Mouse (Mus musculus): Measurements from ENCODE around the gene Mx1.
A peak's percentile ranks its signal among the peaks of the same experiment; 100 is the strongest.

Gene Mx1

DNA sequence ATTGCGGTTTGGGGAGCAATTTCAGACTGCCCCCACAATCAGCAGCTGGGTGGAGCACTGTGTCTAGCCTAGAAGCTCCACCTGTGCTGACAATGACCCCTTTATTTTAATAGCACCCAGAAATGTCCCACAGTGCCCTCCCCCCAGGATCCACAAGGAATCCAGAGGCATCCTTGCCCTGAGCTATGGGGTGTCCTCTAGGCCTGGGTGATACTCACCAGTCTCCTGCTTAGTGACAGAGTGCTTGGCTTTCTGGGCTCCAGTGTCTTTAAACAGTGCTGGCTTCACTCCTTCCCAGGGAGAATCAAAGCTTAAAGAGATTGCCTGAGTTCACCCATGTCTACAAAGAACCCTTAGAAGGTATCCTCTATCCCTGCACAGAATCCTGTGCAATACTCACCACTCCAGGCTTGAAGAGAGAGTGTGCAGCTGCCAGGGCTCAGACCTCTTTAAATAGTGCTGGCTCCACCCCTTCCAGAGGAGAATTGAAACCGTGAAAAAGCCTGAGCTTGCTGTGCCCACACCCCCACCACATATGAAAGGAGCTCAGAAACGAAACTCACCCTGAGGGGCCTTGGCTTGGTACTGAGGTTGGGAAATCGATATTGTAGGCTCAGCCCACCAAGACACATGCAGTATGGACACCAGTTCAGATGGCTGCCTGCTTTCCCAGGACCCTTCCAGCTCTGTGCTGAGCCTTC, at the start of gene Mx1:
TSS of gene Mx1 (minus strand) at position 427 of the 701 bp plus-strand sequence.
- DNase-seq, result no peak

DNA sequence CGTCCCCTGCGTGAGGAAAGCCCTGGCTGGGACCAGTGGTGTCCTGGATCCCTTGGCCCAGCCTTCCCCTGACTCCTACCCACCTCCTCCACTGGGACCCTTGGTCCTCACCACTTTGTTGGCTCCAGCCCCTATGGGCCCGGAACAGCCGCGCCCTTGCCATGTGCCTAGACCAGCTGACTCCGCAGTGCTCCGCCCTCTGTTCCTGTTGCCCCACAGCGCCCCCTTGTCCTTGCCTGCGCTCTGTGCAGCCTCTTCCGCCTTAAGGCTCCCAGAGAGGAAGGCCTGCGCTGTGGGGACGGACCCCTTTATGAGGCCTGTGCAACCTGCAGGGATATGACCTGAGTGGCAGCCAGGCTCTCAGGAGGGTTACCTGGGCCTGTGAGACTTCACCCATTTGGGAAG, 49.6 kb upstream of the Mx1 start:
- no peak for DNase-seq

DNA sequence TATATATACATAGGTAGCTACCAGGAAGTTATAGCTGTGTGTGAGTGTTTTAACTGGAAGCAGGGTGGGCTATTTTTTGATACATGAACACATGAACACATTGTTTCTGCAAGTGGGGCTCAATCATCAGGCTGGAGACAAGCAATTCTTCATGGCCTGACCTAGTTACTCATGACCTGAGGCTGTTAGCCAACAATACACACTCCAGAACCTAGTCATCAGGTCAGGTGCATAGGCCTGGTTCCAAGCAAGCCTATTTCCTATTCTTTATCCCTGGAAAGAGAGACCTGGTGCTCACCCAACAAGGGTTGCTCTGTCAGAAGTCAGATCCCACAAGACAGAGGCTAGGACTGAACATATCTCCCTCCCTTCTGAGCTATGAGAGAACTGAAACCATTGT, 48.8 kb upstream of the Mx1 start:
- DNase-seq, result no peak

DNA sequence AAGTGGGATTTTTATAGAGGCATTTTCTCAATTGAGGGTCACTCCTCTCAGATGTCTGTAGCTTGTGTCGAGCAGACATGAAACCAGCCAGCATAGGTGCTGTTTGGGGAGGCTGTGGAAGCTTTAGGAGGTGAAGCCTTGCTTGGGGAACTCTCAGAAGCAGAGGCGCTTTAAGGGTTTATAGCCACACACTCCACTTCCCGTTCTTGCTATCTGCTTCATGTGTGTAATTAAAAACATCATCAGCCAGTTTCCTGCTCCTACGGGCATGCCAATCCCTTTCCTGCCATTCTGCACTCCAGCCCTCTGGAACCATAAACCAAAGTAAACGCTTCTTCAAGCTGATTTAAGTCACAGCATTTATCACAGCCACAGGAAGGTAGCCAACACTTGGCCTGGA, 48.1 kb upstream of the Mx1 start:
- no peak for DNase-seq

DNA sequence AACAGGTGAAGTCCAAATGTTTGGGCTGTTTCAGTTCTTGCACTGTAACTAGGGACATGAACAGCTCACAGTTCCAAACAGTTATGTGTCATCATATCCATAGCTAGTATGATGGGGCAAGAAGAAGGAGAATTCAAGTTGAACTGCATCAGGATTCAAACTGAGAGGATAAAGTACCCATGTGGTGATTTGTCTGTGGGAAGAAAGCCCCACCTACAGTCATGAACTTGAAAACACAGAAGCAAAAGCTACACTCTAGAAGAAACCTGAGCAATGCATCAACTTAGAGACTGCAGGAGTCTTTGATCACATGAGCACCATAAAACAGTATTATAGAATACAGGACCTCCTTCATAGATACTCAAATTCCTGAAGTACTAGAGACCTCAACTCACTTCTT, 45.1 kb upstream of the Mx1 start:
- no peak for DNase-seq

DNA sequence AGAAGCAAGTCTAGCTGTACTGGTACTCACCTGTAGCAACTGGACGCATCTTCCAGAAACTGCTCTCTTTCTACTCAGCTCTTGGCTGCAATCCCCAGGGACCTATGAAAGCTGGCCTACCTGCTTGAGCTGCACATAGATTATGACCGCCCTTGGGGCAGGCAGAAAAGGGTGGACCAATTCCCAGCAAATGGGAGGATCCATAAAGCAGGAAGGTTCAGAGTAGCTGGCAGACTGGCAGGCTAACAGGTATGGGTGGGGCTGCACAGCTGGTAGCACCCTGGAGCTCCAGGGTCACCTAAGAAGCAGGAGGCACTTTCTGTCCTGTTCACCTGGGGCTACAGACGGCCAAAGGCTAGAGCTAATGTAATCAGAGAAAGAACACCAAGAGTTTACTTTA, 42.1 kb upstream of the Mx1 start:
- no peak for DNase-seq

DNA sequence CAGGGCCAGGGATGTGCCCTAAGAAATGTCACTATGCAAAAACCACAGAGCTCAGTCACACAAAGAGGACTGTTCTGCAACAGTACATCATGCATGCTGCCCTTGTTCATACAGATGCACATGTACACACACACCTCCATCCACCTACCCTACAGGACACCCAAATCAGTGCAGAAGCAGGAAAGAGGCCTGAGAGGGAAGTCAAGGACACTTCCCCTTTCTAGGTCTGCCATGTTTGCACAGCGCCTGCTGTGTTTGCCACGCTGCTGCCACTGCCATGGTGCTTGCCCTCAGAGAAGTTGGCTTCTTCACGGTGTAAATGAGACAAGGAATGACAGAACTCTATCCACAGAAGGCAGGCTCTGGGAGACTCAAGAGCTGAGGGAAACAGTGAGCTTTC, 41.1 kb upstream of the Mx1 start:
- no peak for DNase-seq

DNA sequence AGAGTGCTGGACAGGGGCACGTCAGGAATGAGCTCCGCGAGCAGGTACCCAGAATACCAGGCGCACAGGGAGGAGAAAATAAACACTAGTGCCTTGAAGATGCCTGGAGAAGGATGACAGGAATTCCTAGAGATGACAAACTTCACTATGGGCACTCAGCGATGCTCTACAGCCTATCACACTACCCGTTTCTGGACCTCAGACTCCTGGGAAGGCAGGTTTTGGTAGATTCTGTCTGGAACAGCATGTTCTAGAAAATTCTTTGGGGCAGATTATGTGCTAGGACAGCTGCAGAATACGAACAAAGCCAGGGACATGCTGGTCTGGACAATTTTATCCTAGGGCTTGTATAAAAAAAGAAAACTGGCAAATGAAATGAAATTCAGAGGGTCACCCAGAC, 38.2 kb upstream of the Mx1 start:
- no peak for DNase-seq

DNA sequence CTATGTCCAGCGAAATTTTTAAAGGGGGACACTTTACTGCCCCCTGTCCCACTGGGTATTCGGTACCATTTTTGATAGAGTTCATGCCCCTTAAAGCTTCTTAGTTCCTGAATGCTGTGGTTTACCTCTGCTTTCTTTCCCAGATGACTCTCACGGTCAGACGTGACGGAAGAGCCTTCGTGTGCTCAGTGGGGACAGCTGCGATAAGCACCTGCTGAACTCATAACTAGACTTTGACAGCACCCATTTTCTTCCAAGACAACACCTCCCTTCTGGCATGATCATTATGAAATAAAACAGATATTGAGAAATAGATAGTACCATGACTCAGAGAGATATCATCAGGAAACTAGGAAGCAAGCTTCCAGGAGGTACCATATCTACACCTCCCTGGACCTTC, 36.7 kb upstream of the Mx1 start:
- no peak for DNase-seq

DNA sequence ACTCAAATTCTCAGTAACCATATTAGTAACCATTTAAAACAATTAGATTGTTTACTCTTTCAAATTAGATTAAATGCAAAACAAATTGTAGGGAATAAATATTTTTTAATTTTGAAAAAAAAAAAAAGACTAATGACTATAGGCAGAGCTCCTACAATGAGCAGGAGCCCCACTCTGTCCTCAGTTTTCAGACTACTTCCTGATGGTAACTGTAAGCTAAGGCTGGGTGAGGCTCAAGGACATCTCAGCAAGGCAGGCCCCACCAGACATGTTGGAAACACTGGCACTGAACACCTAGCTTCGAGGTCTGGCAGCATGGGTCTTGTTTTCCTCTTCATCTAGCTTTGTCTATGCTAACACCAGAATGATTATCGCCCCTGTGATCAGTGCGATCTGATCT, 35.4 kb upstream of the Mx1 start:
- no peak for DNase-seq

DNA sequence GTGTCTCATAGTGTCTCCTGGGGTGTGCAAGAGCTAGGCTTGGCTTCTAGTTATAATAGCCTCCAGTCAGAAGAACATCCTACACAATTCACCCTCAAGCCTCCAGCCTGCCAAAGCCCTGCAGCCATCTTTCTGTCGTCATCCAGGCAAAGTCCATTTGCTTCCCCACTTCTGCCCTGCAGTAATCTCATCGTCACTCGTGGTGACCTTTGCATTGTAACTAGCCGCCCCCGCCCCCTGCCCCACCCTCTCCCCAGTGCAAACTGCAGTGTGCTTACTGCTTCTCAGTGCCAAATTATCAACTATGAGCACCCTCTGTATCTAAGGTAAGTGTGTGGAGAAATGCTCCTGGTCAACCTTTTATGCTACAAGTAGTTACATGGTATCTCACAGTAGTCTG, 35.0 kb upstream of the Mx1 start:
- no peak for DNase-seq

DNA sequence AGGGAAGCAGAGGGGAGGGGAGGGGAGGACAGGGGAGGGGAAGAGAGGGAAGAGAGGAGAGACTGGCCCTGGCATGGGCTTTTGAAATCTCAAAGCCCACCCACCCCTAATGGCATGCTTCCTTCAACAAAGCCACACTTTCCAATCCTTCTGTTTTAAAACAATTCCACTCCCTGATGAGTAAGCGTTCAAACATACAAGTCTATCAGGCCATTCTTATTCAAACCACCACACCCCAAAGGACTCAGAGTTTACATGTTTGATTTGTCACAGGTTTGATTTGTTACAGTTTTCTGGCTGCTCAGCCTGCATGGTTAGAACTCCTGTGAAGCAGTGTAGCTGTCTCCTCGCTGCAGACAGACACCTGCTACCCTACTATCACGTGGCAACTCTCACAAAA, 33.3 kb upstream of the Mx1 start:
- DNase-seq, result no peak

DNA sequence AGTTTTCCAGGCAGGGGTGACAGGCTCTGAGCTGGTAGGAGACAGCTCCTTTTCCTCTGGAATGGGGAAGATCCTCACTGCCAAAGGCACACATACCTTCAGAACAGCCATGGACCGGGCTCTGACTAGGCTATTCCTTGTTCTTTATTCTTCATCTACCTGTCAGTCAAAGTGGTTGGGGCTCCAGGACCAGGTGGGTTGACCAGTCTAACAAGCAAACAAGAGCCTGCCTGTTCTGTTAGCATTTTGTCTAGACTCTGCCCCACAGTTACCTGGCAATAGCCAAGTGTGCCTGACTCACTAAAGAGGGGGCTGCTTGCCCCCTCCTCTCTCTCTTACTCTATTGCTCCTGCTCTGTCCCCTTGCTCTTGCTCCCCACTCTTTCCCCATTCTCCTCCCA, 29.7 kb upstream of the Mx1 start:
- DNase-seq, result no peak

DNA sequence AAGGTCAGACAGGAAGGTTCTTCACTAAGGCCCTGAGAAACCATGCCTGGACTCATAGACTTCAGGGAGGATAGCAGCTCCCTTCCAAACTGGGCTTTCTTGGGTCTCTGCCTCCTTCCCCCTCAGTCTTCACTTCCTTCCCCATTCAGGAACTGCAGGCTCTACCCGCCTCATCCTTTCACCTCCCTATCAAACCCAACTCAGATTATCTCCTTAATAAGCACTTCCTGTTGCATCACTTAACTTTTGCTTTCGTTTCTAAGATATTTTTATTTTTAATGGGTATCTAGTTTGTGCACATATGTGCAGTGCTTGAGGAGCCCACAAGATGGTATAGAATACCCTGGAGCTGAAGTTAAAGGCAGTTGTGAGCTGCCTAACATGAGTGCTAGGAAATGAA, 15.9 kb upstream of the Mx1 start:
- no peak for DNase-seq

DNA sequence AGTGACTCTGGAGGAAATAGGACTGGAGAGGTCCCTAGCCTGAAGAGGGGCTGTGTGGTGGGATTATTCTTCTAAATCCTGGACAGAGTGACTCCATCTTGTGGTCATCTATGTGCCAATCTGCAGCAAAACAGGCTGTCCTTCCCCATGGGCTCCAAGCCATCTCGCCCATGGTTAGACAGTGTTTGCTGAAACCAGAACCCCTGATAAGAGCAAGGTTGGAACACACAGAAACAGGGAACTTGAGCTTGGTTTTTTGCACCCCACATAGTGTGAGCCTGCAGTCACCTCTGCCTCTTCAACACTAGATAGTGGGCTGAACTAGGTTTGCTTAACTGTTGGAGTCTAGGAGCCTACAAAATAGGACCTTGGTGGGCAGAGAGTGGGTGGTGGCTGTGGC, 13.8 kb upstream of the Mx1 start:
- no peak for DNase-seq

DNA sequence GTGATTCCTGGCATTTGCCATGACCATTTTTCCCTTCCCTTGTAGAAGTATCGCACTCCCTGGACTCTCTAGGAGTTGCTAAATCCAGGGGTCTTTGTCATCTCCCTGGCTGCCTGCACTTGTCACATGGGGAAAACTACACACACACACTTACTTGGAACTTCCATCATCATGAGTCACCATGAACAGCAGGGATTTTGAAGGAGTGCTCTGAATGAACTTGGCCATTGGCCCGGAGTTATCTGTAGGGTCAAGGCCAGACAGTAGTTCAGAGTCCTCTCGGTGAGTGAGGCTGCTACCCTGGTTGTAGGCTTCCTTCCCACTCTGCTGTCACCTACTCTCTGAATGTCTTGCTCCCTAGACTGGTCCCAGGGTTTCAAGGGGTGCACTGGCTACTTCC, 12.9 kb upstream of the Mx1 start:
- DNase-seq, result no peak

DNA sequence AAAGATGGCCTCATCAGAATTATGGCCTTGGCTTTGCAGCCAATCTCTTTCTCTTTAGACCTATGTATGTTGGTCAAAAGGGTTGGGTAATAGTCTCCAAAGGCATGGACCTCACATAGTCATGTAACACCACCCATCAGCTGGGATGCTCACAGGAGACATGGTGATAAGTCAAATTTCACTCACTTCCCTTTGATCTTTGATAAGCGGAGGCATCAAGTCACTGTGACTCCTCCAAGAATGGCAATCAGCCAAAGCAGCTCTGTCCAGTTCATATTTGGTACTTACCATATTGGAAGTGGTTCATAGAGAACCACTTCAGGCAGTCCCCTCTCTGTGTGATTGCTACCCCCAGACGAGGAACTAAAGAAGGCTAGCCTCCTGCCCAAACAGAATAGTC, 12.0 kb upstream of the Mx1 start:
- DNase-seq, result no peak

DNA sequence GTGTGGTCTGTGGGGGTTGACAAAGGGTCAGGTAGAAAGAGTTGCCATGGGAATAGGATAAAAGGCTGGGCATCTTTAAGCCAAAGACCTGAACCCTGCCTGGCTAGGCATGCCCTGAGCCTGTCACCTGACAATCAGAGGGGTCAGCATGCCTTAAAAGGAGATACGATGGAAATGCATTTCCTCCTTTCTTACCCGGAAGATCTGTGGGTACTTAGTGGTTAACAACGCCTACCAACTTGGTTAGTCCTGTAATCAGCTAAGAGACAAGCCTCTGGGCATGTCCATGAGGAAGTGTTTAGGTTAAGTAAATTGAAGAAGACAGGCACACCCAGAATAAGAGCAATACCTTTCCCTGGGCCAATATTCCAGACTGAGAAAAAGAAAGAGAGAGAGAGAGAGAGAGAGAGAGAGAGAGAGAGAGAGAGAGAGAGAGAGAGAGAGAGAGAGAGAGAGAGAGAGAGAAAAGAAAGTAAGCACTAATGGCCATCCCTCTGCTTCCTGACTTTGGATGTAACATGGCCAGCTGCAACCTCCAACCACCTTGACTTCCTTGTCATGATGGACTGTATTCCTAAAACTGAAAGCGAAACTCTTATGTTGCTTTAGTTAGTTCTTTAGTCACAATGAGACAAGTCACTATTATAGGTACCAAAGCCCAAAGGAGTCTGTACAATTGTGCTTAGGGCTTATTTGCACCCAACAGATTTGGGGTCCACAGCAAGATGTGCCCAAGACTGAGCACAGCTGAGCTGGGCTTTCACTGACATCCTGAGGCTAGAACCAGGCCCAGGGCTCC, 5.5 kb upstream of the Mx1 start:
- DNase-seq, result no peak

DNA sequence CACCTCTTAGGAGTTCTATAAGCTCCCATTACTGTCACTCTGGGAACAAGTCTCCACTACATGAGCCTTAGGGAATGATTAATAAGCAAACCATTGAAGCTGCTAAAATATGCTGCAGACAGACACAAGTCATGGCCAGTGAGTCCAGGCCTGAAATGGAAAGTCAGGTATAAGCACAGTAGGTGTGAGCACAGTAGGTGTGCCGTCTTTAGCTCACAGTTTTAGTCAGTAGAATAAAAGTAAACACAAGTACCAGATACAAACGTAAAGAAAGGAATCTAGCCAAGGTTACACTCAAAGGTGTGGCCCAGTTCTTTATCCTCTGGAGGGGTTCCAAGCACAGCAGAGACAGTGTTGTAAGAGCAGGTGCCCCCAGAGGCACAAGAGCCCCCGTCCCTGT, 4.8 kb upstream of the Mx1 start:
- DNase-seq, result no peak

DNA sequence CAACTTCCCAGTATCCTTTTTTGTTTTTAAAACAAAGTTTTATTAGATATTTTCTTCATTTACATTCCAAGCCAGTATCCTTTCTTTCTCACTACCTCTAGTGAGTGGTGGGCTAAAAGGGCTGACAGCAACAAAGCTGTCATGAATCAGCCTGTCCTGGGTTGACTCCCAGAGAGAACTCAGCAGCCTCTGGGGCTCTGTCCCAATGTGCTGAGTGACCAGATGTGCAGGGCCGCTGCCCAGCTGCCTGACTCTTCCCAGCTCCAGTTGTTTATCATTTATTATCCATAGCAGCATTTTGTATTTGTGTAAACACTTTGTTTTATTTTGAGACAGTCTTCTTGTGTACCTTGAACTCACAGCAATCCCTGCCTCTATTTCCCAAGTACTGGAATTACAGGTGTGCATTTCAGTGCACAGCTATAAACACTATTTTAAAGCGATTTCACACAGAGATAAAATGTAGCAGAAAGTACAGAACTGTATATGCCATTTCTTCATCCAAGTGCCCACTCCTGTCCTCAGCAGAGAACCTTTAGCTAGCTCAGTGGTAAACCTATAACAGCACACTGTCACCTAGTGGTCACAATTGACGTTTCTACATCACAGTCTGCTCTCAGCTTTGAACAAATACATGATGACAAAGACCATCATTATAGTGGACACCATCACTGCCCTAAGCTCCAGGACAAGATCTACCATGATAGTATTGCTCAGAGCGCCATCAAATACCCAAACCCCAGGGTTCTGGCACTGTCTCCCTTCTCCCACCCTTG, 3.7 kb upstream of the Mx1 start:
- DNase-seq, result no peak

DNA sequence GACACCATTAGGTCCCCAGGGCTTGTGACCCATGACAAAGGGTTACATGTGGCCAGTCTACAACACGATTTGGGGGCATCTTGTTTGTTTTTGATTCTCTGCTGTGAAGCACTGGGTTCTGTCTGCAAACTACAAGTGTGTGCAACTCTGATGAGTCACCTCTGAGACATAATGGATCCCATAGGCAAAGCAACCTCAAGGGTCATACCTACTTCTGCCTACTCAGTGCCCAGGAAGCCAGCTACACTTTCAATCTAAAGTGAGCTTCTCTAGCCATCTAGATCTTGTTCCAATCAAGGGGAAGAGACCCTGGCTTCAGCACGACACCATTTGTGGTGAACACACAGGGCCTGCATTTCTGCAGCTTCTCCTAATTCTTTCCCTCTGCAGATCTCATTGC, 1.4 kb downstream of the Mx1 start:
- no peak for DNase-seq

DNA sequence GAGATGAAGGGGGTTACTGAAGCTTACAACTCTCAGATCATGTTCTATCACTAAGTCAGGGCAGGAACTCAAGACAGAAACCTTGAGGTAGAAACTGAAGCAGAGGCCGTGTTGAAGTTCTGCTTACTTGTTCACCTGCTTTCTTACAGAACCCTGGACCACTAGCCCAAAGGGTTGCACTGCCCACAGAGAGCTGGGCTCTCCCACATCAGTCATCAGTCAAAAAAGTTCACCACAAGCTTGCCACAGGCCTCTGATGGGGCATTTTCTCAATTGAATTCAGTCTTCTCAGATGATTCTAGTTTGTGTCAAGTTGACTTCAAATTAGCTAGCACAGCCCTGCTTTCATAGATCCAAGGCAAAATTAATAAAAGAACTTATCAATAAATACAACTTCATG, 2.9 kb downstream of the Mx1 start:
- no peak for DNase-seq

DNA sequence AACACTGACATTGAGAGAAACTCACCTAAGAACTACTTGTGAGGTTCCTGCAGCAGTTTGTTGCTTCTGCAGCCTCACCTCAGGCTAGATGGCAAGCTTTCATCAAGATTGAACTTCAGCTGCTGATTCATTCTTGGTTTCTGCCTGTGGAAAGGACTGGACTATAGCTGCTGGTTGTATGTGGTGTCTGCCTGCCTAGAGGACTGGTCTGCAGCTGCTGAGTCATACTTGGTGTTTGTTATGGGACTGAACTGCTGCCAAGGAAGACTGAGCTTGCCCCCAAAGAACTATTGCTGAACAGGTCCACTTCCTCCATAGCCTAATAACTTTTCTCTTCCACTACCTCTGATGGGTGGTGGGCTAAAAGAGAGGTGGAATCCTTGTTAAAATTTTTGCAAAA, 15.3 kb downstream of the Mx1 start:
- no peak for DNase-seq

DNA sequence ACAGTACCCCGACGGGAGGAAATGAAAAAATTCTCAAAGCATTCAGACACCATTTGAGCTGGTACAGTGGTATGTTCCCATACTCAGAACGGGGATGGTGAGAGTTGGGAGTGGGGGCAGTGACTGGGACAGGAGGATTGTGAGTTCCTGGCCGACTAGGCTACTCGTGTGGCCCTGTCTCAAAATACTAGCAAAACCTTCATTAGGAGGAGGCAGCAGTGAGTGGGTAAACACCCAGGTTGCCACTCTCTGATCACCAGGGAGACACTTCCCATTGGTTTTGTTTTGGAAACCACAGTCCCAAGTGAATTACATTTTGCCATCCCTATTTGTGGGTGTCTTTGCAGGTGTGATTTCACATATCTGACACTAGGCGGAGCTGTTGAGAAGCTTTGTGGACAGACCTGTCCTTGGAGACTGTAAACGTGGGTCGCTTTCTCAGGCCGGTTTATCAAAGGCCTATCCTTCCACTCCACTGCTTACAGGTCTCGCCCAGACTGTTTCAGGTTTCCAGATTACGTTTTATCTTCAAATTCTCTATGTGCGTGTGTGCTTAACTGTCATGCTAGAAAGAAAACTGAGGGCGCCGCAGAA, 18.9 kb downstream of the Mx1 start:
- DNase-seq, result peak; percentile 27 to 33
